Mouse (Mus musculus): ENCODE measurements around the gene Tub.
A peak's percentile ranks its signal among the peaks of the same experiment; 100 is the strongest.

Tub gene

GRCm38 (mm10) chr7:108985934-108986708, 36.0 kb downstream of the Tub start:
- no peak for DNase-seq (ENCODE audit: low spot score in 2 of 2)

GRCm38 (mm10) chr7:108991207-108991606, 41.1 kb downstream of the Tub start:
- DNase-seq (ENCODE audit: low spot score in 2 of 2): no peak

DNA sequence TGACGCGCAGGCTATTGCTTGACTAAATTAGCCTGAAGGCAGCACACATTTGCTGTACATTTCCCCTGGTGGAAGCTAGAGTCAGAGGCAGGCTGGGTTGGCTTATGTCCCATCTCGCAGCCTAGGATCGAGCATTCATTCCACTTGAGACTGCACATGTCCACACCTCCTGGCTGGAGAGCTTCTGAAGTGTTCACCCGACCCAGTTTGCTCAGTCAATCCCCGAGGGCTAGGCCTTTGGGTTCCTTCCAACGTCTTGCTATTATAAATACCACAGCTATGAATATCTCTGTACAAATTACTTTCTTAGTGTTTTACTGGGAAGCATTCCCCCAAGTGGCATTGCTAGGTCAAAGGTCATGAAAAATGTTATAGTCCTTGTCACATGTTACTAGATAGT, 43.1 kb downstream of the Tub start:
- DNase-seq (ENCODE audit: low spot score in 2 of 2): no peak

- no peak for DNase-seq (ENCODE audit: low spot score in 2 of 2)
Observed at GRCm38 (mm10) chr7:108993881-108994291, 43.7 kb downstream of the Tub start.

- DNase-seq (ENCODE audit: low spot score in 2 of 2): no peak
Observed at GRCm38 (mm10) chr7:108996156-108996555, 46.0 kb downstream of the Tub start.

- DNase-seq (ENCODE audit: low spot score in 2 of 2): no peak
Observed at GRCm38 (mm10) chr7:109000315-109000954, 50.3 kb downstream of the Tub start.

DNA sequence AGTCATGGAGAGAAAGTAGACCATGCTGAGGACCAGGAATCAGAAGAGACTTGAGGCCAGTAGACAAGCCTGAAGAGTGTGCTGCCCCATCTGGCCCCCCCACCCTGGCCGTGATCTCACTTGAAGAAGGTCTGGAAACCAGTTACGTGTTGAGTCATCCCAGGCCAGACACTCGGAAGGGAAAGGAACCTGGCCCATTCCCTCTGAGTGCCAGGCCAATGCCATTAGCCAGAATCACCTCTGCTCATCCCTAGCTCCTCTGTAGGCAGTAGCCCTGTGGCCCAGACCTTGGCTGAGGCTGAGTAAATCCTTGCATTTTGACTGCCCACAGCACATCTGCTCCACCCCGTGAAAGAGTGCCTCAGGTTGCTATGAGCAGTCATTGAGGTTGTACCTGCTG, 51.8 kb downstream of the Tub start:
- DNase-seq (ENCODE audit: low spot score in 2 of 2): no peak

DNA sequence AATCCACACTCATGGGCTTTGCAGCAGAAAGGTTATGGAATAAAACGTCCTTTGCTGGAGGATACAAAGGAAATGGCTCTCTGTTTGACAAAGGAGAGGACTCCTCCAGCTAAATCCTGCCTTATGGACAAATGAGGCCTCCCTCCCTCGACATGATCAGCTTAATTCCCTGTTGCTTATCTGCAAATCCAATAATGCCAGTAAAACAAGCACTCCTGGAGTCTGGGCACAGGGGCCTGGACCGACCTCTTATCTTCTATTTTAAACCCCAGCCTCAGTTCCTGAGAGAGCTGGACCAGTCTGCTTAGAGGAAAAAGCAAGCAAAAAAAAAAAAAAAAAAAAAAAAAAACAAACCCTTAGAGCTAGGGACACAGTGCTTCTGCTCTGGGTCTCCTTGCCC, 53.5 kb downstream of the Tub start:
- DNase-seq (ENCODE audit: low spot score in 2 of 2): no peak

- DNase-seq (ENCODE audit: low spot score in 2 of 2): no peak
Observed at GRCm38 (mm10) chr7:109009260-109009659, 59.1 kb downstream of the Tub start.

DNA sequence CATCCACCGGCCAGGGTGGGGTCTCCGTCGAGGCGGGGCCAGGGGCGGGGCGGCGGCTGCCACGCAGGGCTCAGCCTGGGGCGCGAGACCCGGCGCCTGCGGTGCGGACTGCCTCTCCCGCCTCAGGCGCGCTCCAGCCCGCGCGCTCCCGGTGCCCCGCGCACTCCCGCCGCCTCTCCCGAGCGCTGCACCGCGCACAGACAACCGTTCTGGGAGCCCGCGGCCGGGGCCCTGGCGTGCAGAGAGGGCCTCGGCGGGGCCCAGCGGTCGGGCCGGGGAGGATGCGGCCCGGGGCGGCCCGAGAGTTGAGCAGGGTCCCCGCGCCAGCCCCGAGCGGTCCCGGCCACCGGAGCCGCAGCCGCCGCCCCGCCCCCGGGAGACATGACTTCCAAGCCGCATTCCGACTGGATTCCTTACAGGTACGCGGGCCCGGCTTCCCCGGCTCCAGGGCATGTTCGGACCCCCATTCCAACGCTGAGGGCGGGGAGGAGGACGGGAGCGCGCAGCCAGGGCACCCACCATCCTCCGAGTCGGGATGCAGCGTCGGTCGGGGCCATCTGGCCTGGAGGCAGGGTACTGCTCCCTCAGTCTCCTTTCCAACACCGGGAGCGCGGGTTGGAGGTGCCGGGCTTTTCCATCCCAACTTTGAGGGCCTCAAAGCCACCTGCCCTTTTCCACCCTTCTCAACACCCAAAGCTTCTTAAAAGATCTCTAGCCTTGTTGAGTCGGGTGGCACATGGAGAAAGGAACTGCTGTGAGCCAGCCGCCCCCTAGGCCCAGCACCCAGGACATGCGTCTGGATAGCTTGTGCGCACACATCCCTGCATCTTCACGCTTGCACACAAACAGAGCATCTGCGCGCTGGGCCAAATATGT, 60.8 kb downstream of the Tub start:
- DNase-seq (ENCODE audit: low spot score in 2 of 2): no peak

DNA sequence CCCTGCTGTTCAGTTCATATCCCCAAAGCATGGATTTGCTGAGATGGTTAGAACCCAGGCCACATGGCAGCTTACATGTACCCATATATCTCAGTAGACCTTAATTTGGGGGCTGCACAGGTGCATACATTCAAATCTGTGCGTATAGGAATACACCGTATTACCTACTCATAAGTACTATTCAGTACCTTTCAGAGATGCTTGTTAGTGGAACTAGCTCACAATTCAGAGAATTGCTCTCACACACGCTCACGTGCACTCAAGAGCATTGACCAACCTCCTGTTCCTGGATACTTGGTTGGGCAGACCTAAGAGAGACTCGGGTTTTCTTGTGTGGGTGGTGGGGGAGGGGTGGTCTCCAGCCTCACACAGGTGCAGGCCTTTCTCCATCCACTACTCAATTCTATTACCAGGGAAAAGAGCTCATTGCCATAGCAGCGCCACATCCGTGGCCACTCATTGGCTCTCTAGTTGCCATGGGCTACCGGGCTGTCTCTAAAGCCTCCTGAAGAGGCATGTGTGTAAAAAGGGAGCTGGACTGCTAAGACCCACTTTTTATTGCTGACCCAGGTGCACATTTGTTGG, 61.5 kb downstream of the Tub start:
- no peak for DNase-seq (ENCODE audit: low spot score in 2 of 2)

GRCm38 (mm10) chr7:109012575-109012974, 62.4 kb downstream of the Tub start:
- no peak for DNase-seq (ENCODE audit: low spot score in 2 of 2)

- no peak for DNase-seq (ENCODE audit: low spot score in 2 of 2)
Observed at GRCm38 (mm10) chr7:109012998-109013625, 63.0 kb downstream of the Tub start.

DNA sequence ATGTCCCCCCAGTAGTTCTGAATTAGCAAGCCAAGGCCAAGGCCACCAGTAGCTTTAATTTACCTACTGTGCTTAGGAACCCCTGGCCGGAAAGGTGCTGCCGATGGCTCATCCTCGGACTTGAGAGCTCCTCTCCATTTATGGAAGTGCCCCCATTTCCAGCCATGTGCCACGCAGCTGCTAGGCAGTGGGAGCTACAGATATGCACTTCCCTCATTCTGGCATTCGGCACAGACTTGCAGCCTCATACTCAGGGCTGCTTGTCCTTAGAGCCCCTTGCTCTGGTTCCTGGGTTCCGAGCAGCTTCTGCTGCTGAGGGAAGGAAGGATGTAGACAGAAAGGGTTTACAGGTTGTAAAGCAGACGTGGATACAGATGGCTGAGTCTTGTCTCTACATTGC, 64.7 kb downstream of the Tub start:
- DNase-seq (ENCODE audit: low spot score in 2 of 2): no peak

- no peak for DNase-seq (ENCODE audit: low spot score in 2 of 2)
Observed at GRCm38 (mm10) chr7:109016378-109016923, 66.3 kb downstream of the Tub start.

DNA sequence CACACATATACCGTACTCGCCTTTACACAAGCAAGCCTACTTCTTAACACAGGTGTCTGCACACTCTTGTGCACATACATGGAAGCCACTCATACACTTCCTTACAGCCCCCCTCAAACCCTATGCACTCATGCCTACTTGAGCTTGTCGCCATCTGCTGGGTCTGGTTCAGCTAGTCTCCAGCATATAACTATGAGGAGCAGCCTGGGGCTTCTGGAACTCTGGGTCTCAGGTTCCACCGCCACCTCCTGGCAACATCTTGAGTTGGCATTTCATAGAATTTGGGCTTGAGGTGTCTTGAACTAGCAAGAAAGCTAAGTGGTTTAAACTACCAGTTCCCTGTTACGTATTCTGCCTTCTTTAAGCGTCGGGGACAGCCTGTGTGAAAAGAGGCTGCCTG, 69.1 kb downstream of the Tub start:
- DNase-seq (ENCODE audit: low spot score in 2 of 2): no peak

DNA sequence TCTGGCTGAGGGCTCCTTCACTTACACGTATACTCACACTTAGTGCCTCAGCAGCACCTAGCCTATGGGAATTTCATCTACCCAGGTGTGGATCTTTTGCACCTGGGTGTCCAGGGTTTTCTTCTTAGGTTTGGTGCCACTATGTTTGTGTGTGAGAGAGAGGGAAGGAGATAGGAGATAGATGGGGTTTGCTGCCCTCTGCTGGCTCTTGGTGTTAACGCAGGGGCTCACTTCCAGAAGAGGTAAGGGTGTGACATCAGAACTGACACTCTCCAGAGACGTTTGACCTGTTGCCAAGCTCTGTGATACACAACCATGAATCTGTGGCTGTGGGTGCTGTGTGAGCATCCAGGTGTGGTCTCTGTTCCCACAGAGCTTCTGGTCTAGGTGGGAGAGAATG, 71.3 kb downstream of the Tub start:
- DNase-seq (ENCODE audit: low spot score in 2 of 2): peak; percentile 12 to 30

DNA sequence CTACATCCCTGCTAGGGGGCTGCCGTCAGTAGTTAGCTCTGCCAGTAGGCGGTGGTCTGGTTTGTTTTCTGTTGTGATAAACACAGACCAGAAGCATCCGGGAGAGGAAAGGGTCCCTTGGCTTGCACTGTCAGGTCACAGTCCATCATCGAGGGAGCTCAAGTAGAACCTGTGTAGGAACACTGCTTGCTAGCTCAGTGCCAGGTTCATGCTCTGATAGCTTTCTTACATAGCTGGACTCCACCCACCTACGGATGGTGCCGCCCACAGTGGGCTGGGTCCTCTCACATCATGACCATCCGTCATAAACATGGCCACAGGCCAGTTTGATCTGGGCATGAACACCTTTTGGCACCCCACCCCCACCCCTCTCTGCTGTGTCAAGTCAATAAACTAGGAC, 75.6 kb downstream of the Tub start:
- no peak for DNase-seq (ENCODE audit: low spot score in 2 of 2)

DNA sequence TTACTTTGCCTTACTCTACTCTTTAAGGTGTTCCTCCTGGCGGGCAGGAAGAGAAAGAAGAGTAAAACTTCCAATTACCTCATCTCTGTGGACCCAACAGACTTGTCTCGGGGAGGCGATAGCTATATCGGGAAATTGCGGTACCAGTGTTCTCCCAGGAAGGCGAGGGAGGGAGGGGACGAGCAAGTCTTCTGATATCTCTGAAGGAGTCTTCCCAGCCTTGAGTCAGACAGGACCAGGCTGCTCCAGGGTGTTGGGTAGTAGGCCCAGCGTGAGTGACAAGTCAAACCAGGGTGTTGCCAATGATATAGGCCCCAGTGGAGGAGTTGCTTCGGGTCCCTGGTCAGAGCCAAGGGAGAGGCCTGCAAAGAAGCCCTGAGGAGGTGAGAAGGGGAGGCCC, 76.8 kb downstream of the Tub start:
- no peak for DNase-seq (ENCODE audit: low spot score in 2 of 2)

- DNase-seq (ENCODE audit: low spot score in 2 of 2): no peak
Observed at GRCm38 (mm10) chr7:109027721-109028120, 77.6 kb downstream of the Tub start.

- DNase-seq (ENCODE audit: low spot score in 2 of 2): peak; percentile 9 to 14
Observed at GRCm38 (mm10) chr7:109028204-109028603, 78.1 kb downstream of the Tub start.
